Mouse (Mus musculus) C2C12 (cell line): ENCODE measurements at regions not wholly inside any gene's neighbourhood (a gene's known extent, or its start where the extent isn't known, plus 50 kb on each side); places are given as distances from the start of the nearest gene placed in this dataset.
A peak's percentile ranks its signal among the peaks of the same experiment; 100 is the strongest.

ENCODE experiments used
- H3K27me3 ChIP-seq: one replicate; pipeline ENCODE4 v1.6.1; 2011; ENCODE audit not compliant: control insufficient read depth, insufficient read depth, insufficient read length
- H3K36me3 ChIP-seq: one replicate; pipeline ENCODE4 v1.6.1; 2011; ENCODE audit not compliant: control insufficient read depth, insufficient read depth
- H3K4me3 ChIP-seq: one replicate; pipeline ENCODE4 v1.5.1; 2011; ENCODE audit warnings: mild to moderate bottlenecking, control low read depth; ENCODE audit not compliant: poor library complexity, insufficient read depth, severe bottlenecking
- H3K79me2 ChIP-seq: one replicate; pipeline ENCODE4 v1.6.1; 2011; ENCODE audit not compliant: control insufficient read depth, insufficient read depth
- H3K79me3 ChIP-seq: one replicate; pipeline ENCODE4 v1.6.1; 2011; ENCODE audit warnings: low read depth, control low read depth
- H3ac ChIP-seq: one replicate; pipeline ENCODE3; 2011; ENCODE audit warnings: low read depth; ENCODE audit not compliant: control insufficient read depth, insufficient read length
- CEBPB ChIP-seq: IDR thresholded peaks from one replicate; pipeline ENCODE4 v1.6.1; 2011; ENCODE audit warnings: low read depth, mild to moderate bottlenecking, control low read depth, moderate library complexity
- CTCF ChIP-seq: IDR thresholded peaks from one replicate; pipeline ENCODE4 v1.5.1; 2011; ENCODE audit not compliant: control insufficient read depth, insufficient read depth, insufficient read length
- FOSL1 ChIP-seq: IDR thresholded peaks from one replicate; pipeline ENCODE4 v1.8.0; 2011; ENCODE audit warnings: mild to moderate bottlenecking, low read length; ENCODE audit not compliant: poor library complexity, insufficient read depth, severe bottlenecking
- MAX ChIP-seq: IDR thresholded peaks from one replicate; pipeline ENCODE4 v1.6.1; 2011; ENCODE audit warnings: mild to moderate bottlenecking, control low read depth
- MYOD1 ChIP-seq: IDR thresholded peaks from one replicate; pipeline ENCODE4 v1.6.1; 2011; ENCODE audit warnings: low read depth; ENCODE audit not compliant: control insufficient read depth, insufficient read length
- MYOG ChIP-seq: IDR thresholded peaks from one replicate; pipeline ENCODE4 v1.6.1; 2011; ENCODE audit not compliant: control insufficient read depth, insufficient read length; ENCODE audit errors: extremely low read depth
- USF1 ChIP-seq: IDR thresholded peaks from one replicate; pipeline ENCODE4 v1.6.1; 2011; ENCODE audit warnings: low read depth, mild to moderate bottlenecking, control low read depth, moderate library complexity

- H3K79me2 ChIP-seq: no peaks in the 10 kb centered on the region
- no peak overlapping the region for H3ac ChIP-seq
- no peak overlapping the region for H3K4me3 ChIP-seq
- H3K79me3 ChIP-seq: no peaks in the 10 kb centered on the region
- H3K27me3 ChIP-seq: no peaks in the 10 kb centered on the region
- no peaks in the 10 kb centered on the region for H3K36me3 ChIP-seq
- TF ChIP-seq MYOD1: no peak
- no peak for TF ChIP-seq MYOG
- no peak for TF ChIP-seq CTCF
- TF ChIP-seq FOSL1: no peak
- no peak for TF ChIP-seq USF1
- no peak for TF ChIP-seq MAX
- no peak for TF ChIP-seq CEBPB
Observed at GRCm38 (mm10) chr16:92960740-92961139, 134.8 kb upstream of the Runx1 start.

GRCm38 (mm10) chr16:92958967-92959366 lies 133.0 kb upstream of the Runx1 start:
- TF ChIP-seq CEBPB: no peak
- no peak for TF ChIP-seq USF1
- TF ChIP-seq MYOD1: no peak
- TF ChIP-seq FOSL1: no peak
- TF ChIP-seq MYOG: no peak
- no peak for TF ChIP-seq MAX
- TF ChIP-seq CTCF: no peak
- H3K36me3 ChIP-seq: no peaks in the 10 kb centered on the region

GRCm38 (mm10) chr16:92958146-92958545 lies 132.2 kb upstream of the Runx1 start:
- Histone ChIP-seq H3K79me2 (no peaks in the 10 kb centered on the region), H3K79me3 (no peaks in the 10 kb centered on the region), H3K36me3 (no peaks in the 10 kb centered on the region), H3K4me3 (no peak overlapping the region), H3K27me3 (no peaks in the 10 kb centered on the region), H3ac (no peak overlapping the region)
- no peak for TF ChIP-seq FOSL1
- no peak for TF ChIP-seq MYOD1
- TF ChIP-seq MYOG: no peak
- no peak for TF ChIP-seq USF1
- no peak for TF ChIP-seq CTCF
- no peak for TF ChIP-seq CEBPB
- TF ChIP-seq MAX: no peak

More at GRCm38 (mm10) chr16:92958967-92959366, 133.0 kb upstream of the Runx1 start:
- H3K79me3 ChIP-seq: no peaks in the 10 kb centered on the region
- no peak overlapping the region for H3ac ChIP-seq
- no peaks in the 10 kb centered on the region for H3K79me2 ChIP-seq
- H3K27me3 ChIP-seq: no peaks in the 10 kb centered on the region
- H3K4me3 ChIP-seq: no peak overlapping the region

- no peak overlapping the region for H3K4me3 ChIP-seq
- no peak for TF ChIP-seq MAX
- TF ChIP-seq MYOG: no peak
- TF ChIP-seq CTCF: no peak
- H3K27me3 ChIP-seq: no peaks in the 10 kb centered on the region
- no peaks in the 10 kb centered on the region for H3K36me3 ChIP-seq
- no peak overlapping the region for H3ac ChIP-seq
- H3K79me3 ChIP-seq: no peaks in the 10 kb centered on the region
- no peaks in the 10 kb centered on the region for H3K79me2 ChIP-seq
Observed at GRCm38 (mm10) chr16:92955508-92955907, 129.6 kb upstream of the Runx1 start.

- Histone ChIP-seq H3K79me2 (no peaks in the 10 kb centered on the region), H3K4me3 (no peak overlapping the region), H3K27me3 (no peaks in the 10 kb centered on the region), H3K36me3 (no peaks in the 10 kb centered on the region), H3K79me3 (no peaks in the 10 kb centered on the region), H3ac (no peak overlapping the region)
- no peak for TF ChIP-seq MAX
- no peak for TF ChIP-seq FOSL1
- no peak for TF ChIP-seq MYOD1
- TF ChIP-seq USF1: no peak
- no peak for TF ChIP-seq CEBPB
- TF ChIP-seq MYOG: no peak
- no peak for TF ChIP-seq CTCF
Observed at GRCm38 (mm10) chr16:92955087-92955486, 129.1 kb upstream of the Runx1 start.

GRCm38 (mm10) chr16:92953936-92954654 lies 128.1 kb upstream of the Runx1 start:
- Histone ChIP-seq H3K36me3 (no peaks in the 10 kb centered on the region), H3ac (no peak overlapping the region), H3K79me2 (no peaks in the 10 kb centered on the region), H3K4me3 (no peak overlapping the region), H3K79me3 (no peaks in the 10 kb centered on the region), H3K27me3 (no peaks in the 10 kb centered on the region)
- TF ChIP-seq MYOD1 (peak; percentile 2), CTCF (no peak)
